9 mouse cellular contexts compared by ENCODE assay signal in the genomic region with DNA sequence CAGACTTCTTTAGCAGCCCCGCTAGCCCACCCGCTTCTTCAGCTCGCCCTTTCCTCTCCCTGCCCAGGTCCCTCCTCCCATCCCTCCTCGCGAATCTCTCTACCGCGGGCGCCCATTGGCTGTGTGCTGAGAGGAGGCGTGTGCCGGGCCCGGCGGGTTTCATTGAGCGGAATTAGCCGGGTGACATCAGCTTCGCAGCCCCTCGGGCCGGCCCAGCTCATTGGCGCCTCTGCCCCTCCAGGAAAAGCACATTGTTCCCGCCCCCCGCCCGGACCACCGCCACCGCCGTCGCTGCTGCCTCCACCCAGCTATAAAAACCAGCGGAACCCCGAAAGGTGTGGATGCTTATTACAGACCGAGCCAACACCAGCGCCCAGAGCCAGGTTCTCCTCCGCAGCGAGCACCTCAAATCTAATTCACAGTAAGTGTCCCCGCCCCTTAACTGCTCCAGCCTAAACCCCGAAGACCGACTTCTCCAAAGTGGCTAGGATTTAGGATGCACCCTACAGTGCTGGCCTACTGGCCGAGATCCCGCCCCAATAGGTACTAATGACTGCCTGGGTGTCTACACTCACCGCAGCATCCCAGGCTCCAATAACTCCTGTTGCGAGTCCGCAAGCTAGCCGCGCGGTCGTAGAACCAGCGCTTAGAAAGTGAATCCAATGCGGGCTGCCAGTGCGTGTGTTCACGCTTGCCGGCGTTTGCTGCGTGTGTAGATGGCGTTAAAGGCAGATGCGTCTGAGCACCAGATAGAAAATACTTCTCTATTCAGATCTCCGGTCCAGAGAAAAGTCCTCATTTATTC. TPM values are rescaled to one million over a fixed set of nuclear protein-coding genes. Genes with fewer than 3 reads are reported as not detected.
DNase-seq lines count a peak whose midpoint lies in the region; ATAC-seq and TF ChIP-seq lines count a peak whose summit lies in the region.
"Had no signal": no experiment of that assay in that cellular context is flagged by ENCODE, and none has a peak within 500 bp of the region (broad histone marks: within the 10 kb centered on the region; RNA-seq: fewer than 3 reads in every experiment).

A gene (plus strand): TSS at position 225 of the 805 bp plus-strand sequence.

- H3K36me3 ChIP-seq in embryonic facial prominence, embryonic 10.5 days (replicated peaks) = no peaks in the 10 kb centered on the region
- no peaks in the 10 kb centered on the region for H3K36me3 ChIP-seq in hindbrain, embryonic 12.5 days
- H3K36me3 ChIP-seq in limb, embryonic 13.5 days = no peaks in the 10 kb centered on the region
- no peaks in the 10 kb centered on the region for H3K36me3 ChIP-seq in small intestine, adult 2 months (ENCODE audit: control insufficient read depth, insufficient read depth, low read length)

- TF ChIP-seq POLR2A in small intestine, adult 2 months (IDR thresholded peaks at IDR 0.05; ENCODE audit: low read depth, low read length) = no peak

- no peak within 1 kb of the TSS for H3K9ac ChIP-seq in hindbrain, embryonic 12.5 days
- no peak within 1 kb of the TSS for H3K9ac ChIP-seq in limb, embryonic 13.5 days

- H3K4me3 ChIP-seq in embryonic facial prominence, embryonic 10.5 days = peak within 1 kb of the TSS; percentile 50
- H3K4me3 ChIP-seq in hindbrain, embryonic 12.5 days = peak within 1 kb of the TSS; percentile 28
- H3K4me3 ChIP-seq in limb, embryonic 13.5 days = peak within 1 kb of the TSS; percentile 35
- peak within 1 kb of the TSS; percentile 13 for H3K4me3 ChIP-seq in small intestine, adult 2 months (ENCODE audit: low read depth, low read length)
- H3K4me3 ChIP-seq: myocyte had no signal

- peaks cover 100% of the 10 kb centered on the region for H3K27me3 ChIP-seq in embryonic facial prominence, embryonic 10.5 days (replicated peaks; ENCODE audit: low read depth, poor library complexity, severe bottlenecking)
- peaks cover 100% of the 10 kb centered on the region for H3K27me3 ChIP-seq in hindbrain, embryonic 12.5 days
- H3K27me3 ChIP-seq in limb, embryonic 13.5 days = peaks cover 100% of the 10 kb centered on the region
- H3K27me3 ChIP-seq in small intestine, adult 2 months (ENCODE audit: control insufficient read depth, insufficient read depth, low read length) = peaks cover 83% of the 10 kb centered on the region

- no peaks in the 10 kb centered on the region for H3K9me3 ChIP-seq in embryonic facial prominence, embryonic 10.5 days
- H3K9me3 ChIP-seq in hindbrain, embryonic 12.5 days (replicated peaks) = no peaks in the 10 kb centered on the region
- no peaks in the 10 kb centered on the region for H3K9me3 ChIP-seq in limb, embryonic 13.5 days

- peak within 1 kb of the TSS; percentile 62 for H3K27ac ChIP-seq in embryonic facial prominence, embryonic 10.5 days (replicated peaks)
- H3K27ac ChIP-seq in hindbrain, embryonic 12.5 days = no peak within 1 kb of the TSS
- H3K27ac ChIP-seq in limb, embryonic 13.5 days = no peak within 1 kb of the TSS
- no peak within 1 kb of the TSS for H3K27ac ChIP-seq in small intestine, adult 2 months (ENCODE audit: insufficient read depth, low read depth, low read length)

- ATAC-seq in hindbrain, embryonic 12.5 days (ENCODE audit: low FRiP score) = peak; percentile 81
- ATAC-seq in limb, embryonic 13.5 days (ENCODE audit: low FRiP score, low read depth) = peak; percentile 70

- under 1% methylated on average over 53 of the region's 53 CpGs for WGBS in embryonic facial prominence, embryonic 10.5 days
- under 1% methylated on average over 53 of the region's 53 CpGs for WGBS in hindbrain, embryonic 12.5 days
- 1% methylated on average over 53 of the region's 53 CpGs for WGBS in limb, embryonic 13.5 days
- WGBS in small intestine, adult 2 months = 3% methylated on average over 53 of the region's 53 CpGs

- peaks cover 52% of the 10 kb centered on the region for H3K4me1 ChIP-seq in embryonic facial prominence, embryonic 10.5 days
- H3K4me1 ChIP-seq in hindbrain, embryonic 12.5 days = peaks cover 27% of the 10 kb centered on the region
- peaks cover 35% of the 10 kb centered on the region for H3K4me1 ChIP-seq in limb, embryonic 13.5 days
- peaks cover 3% of the 10 kb centered on the region; the same call in 1 of the 2 replicates for H3K4me1 ChIP-seq in small intestine, adult 2 months (ENCODE audit: control insufficient read depth, insufficient read depth, insufficient read length, low read length)

- peak; percentile 61 for DNase-seq in layer of hippocampus, adult 11-12 months (ENCODE audit: low spot score)
- no peak for DNase-seq in layer of hippocampus, adult 9-10 months (ENCODE audit: low spot score)
- DNase-seq in embryonic facial prominence, embryonic 10.5 days (ENCODE audit: low spot score) = peak; percentile 85
- no peak for DNase-seq in c-Kit-positive CD71-positive TER-119-positive erythroid progenitor cells, embryonic 14.5 days (ENCODE audit: low spot score)
- no peak for DNase-seq in ovary, postnatal 14 days (ENCODE audit: low spot score)

- peak within 1 kb of the TSS; percentile 44 for H3K4me2 ChIP-seq in hindbrain, embryonic 12.5 days (replicated peaks)
- peak within 1 kb of the TSS; percentile 60 for H3K4me2 ChIP-seq in limb, embryonic 13.5 days (replicated peaks)

- no peak for TF ChIP-seq CTCF in small intestine, adult 2 months (IDR thresholded peaks at IDR 0.05; ENCODE audit: extremely low read depth, insufficient read length, insufficient replicate concordance, low read depth, low read length)

RNA-seq across cellular contexts. Expression of the gene that starts here (rescaled TPM):
- polyA plus RNA-seq in embryonic facial prominence, embryonic 10.5 days (2016; fragmentation: Nextera tagmentation; extraction: Ambion mirVana) = 2.3 and 3.4 TPM in 2 replicates
- polyA plus RNA-seq in hindbrain, embryonic 12.5 days (2016; fragmentation: Nextera tagmentation; extraction: Ambion mirVana) = 2.8 and 3.4 TPM in 2 replicates
- not detected in 2 replicates for polyA plus RNA-seq in limb, embryonic 13.5 days (2015; fragmentation: Nextera tagmentation; extraction: Ambion mirVana)
- not detected in 2 replicates for polyA plus RNA-seq in small intestine, adult 2 months (2012; rRNA removed)
- polyA plus RNA-seq: myocyte had no signal

Comparison
In these comparisons a context has a peak if more than half of its experiments do, and no peak if none do; other contexts are left out.
1. DNase-seq: peak in layer of hippocampus, adult 11-12 months (single experiment) and embryonic facial prominence, embryonic 10.5 days (single experiment); none in layer of hippocampus, adult 9-10 months (single experiment), c-Kit-positive CD71-positive TER-119-positive erythroid progenitor cells, embryonic 14.5 days (single experiment) and ovary, postnatal 14 days (single experiment).
2. Peak in ATAC-seq, H3K4me3 ChIP-seq and H3K4me2 ChIP-seq in limb, embryonic 13.5 days; RNA of the gene not detected or under 1 TPM.
3. Peak in every context shown above with its lines, with median percentiles within 50 percentile points of each other: H3K4me3 ChIP-seq.